Mouse (Mus musculus): Measurements from ENCODE around the gene Cebpz. TPM values are rescaled to one million over a fixed set of nuclear protein-coding genes. Genes with fewer than 3 reads are reported as not detected.

The Cebpz gene
- polyA plus RNA-seq (2016; fragmentation: Nextera tagmentation; extraction: Ambion mirVana), result 37.5 and 40.4 TPM in 2 replicates

DNA sequence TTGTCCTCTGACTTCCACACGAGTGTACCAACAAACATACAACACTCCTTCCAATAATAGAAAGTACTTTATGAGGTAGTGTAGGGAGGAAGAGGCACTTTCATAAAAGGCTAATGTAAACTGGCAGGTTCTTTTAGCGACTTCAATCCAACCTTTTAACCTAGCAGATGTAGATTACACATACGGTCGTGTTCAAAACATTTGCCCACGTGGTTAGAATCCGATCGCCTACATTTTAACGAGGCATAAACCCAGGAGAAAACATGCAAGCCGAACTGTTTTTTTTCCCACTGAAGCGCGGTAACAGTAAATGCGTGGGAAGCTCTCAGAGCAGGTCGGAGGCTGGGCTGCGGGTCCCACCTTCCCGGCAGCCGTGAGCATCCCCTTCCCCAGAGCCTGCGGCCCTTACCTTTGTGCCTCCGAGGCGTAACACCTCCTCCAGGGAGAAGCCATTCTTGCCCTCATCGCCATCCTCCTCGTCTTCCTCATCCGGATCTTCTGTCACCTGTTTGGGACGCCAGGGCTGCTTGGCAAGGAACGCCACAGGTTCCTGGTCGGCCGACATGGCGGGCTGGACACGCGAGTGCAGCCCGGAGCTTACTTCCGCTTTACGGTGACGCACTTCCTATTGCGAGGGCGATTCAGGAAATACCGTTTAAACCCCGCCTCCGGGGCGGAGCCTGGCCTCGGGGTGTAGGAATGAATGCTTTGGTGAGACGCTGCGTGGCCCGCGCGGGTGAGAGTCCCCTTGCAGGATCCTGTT lies at the start of gene Cebpz, which contains the start of gene Ndufaf7:
Gene Cebpz (minus strand): TSS at position 601 of the 763 bp plus-strand sequence.
Gene Ndufaf7 (plus strand): TSS at position 671 of the 763 bp plus-strand sequence.
- peak within 1 kb of the TSS; percentile 91 for H3K4me3 ChIP-seq
- no peaks in the 10 kb centered on the region for H3K9me3 ChIP-seq (replicated peaks)
- H3K36me3 ChIP-seq, result peaks cover 47% of the 10 kb centered on the region
- peak within 1 kb of the TSS; percentile 32; the same call in 1 of the 2 replicates for H3K27ac ChIP-seq (ENCODE audit: poor library complexity, severe bottlenecking)
- ATAC-seq (ENCODE audit: insufficient number of reproducible peaks, low FRiP score), result peak; percentile 97
- no peaks in the 10 kb centered on the region for H3K27me3 ChIP-seq (replicated peaks)
- under 1% methylated on average over 45 of the region's 45 CpGs for WGBS
- peak within 1 kb of the TSS; percentile 90 for H3K4me2 ChIP-seq
- peak within 1 kb of the TSS; percentile 83 for H3K9ac ChIP-seq
- H3K4me1 ChIP-seq (replicated peaks), result peaks cover 20% of the 10 kb centered on the region

- H3K36me3 ChIP-seq, result peaks cover 31% of the 10 kb centered on the region
- no peak for ATAC-seq (ENCODE audit: insufficient number of reproducible peaks, low FRiP score)
- no peak overlapping the region for H3K4me3 ChIP-seq
Observed at GRCm38 (mm10) chr17:78983736-78984135, 46.9 kb upstream of the Cebpz start.

GRCm38 (mm10) chr17:78983166-78983565 lies 46.3 kb upstream of the Cebpz start:
- no peak overlapping the region for H3K4me2 ChIP-seq
- 90% methylated on average over 8 of the region's 8 CpGs for WGBS
- H3K9ac ChIP-seq, result no peak overlapping the region
- no peak overlapping the region for H3K27ac ChIP-seq (ENCODE audit: poor library complexity, severe bottlenecking)
- no peak overlapping the region for H3K4me3 ChIP-seq
- no peaks in the 10 kb centered on the region for H3K9me3 ChIP-seq (replicated peaks)
- no peaks in the 10 kb centered on the region for H3K27me3 ChIP-seq (replicated peaks)
- no peak for ATAC-seq (ENCODE audit: insufficient number of reproducible peaks, low FRiP score)
- H3K36me3 ChIP-seq, result peaks cover 35% of the 10 kb centered on the region
- peaks cover 16% of the 10 kb centered on the region for H3K4me1 ChIP-seq (replicated peaks)

More at GRCm38 (mm10) chr17:78983736-78984135, 46.9 kb upstream of the Cebpz start:
- no peaks in the 10 kb centered on the region for H3K27me3 ChIP-seq (replicated peaks)
- H3K27ac ChIP-seq (ENCODE audit: poor library complexity, severe bottlenecking), result no peak overlapping the region
- H3K4me2 ChIP-seq, result no peak overlapping the region
- H3K9ac ChIP-seq, result no peak overlapping the region
- H3K4me1 ChIP-seq (replicated peaks), result peaks cover 16% of the 10 kb centered on the region
- WGBS, result 87% methylated on average over 3 of the region's 3 CpGs
- no peaks in the 10 kb centered on the region for H3K9me3 ChIP-seq (replicated peaks)

DNA sequence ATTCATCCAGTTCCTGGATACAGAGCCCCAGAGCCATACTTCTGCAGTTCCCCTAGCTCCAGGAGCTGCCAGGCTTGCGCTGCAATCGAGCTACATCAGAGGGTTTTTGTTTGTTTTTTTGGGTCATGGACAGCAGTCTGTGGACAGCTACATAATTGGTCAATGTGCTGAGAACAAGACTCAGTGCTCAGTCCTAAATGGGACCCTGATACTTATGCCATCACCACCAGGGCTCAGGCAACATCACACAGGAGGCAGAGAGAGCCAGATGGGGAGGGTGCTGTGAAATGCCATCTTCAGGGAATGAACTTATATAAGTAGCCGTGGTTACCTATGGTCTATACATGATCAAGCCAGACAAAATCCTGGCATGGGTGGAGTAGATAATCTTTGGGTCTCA lies 31.6 kb upstream of the Cebpz start:
- Histone ChIP-seq H3K4me2 (no peak overlapping the region), H3K4me3 (no peak overlapping the region), H3K27ac (ENCODE audit: poor library complexity, severe bottlenecking) (no peak overlapping the region), H3K9me3 (replicated peaks) (no peaks in the 10 kb centered on the region), H3K36me3 (peaks cover 55% of the 10 kb centered on the region), H3K9ac (no peak overlapping the region), H3K27me3 (replicated peaks) (no peaks in the 10 kb centered on the region), H3K4me1 (replicated peaks) (no peaks in the 10 kb centered on the region)
- 89% methylated on average over 3 of the region's 3 CpGs for WGBS
- ATAC-seq (ENCODE audit: insufficient number of reproducible peaks, low FRiP score), result no peak

DNA sequence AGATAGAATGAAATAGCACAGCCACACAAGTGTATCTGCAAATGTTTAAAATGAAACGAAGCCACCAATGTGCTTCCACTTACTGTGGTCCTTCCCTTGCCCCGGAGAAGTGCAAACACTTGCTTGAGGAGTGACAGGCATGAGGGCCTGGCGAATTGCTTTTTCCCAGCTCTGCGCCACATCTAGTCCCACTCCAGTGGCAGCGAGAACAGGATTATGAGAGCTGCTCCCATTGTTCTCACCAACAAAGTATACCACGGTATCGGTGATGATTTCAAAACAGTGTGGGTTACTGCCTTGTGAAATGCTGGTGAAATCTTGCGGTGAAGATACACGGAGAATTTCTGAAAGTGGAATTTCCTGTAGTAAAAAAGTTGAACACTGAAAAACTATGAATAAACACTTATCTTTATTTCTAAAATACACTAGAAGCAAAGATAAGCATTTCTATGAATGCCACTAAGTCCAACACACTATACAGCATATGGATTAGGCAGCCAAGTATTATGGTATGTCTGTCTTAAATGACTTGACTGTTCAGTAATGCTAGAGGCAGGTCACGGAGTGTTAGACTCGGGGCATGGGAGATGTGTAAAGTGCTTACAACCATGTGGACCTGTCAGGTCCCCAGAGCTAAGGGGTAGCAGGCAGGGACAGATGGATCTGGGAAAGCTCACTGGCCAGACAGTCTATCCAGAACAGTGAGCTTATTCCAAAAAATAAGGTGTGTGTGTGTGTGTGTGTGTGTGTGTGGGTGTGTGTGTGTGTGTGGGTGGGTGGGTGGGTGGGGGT lies 29.4 kb upstream of the Cebpz start:
- Histone ChIP-seq H3K36me3 (peaks cover 61% of the 10 kb centered on the region), H3K4me1 (replicated peaks) (no peaks in the 10 kb centered on the region), H3K27ac (ENCODE audit: poor library complexity, severe bottlenecking) (no peak overlapping the region), H3K27me3 (replicated peaks) (no peaks in the 10 kb centered on the region), H3K9ac (no peak overlapping the region), H3K4me2 (no peak overlapping the region), H3K4me3 (no peak overlapping the region), H3K9me3 (replicated peaks) (no peaks in the 10 kb centered on the region)
- no peak for ATAC-seq (ENCODE audit: insufficient number of reproducible peaks, low FRiP score)
- WGBS, result 89% methylated on average over 11 of the region's 11 CpGs

GRCm38 (mm10) chr17:78964387-78964786 lies 27.5 kb upstream of the Cebpz start:
- Histone ChIP-seq H3K9ac (no peak overlapping the region), H3K36me3 (peaks cover 67% of the 10 kb centered on the region), H3K27me3 (replicated peaks) (no peaks in the 10 kb centered on the region), H3K4me2 (no peak overlapping the region), H3K4me3 (no peak overlapping the region), H3K4me1 (replicated peaks) (no peaks in the 10 kb centered on the region), H3K27ac (ENCODE audit: poor library complexity, severe bottlenecking) (no peak overlapping the region), H3K9me3 (replicated peaks) (no peaks in the 10 kb centered on the region)
- WGBS, result 84% methylated on average over 1 of the region's 1 CpGs
- no peak for ATAC-seq (ENCODE audit: insufficient number of reproducible peaks, low FRiP score)

GRCm38 (mm10) chr17:78959473-78959872 lies 22.6 kb upstream of the Cebpz start:
- no peak overlapping the region for H3K4me2 ChIP-seq
- H3K4me3 ChIP-seq, result no peak overlapping the region
- peaks cover 69% of the 10 kb centered on the region for H3K36me3 ChIP-seq
- H3K4me1 ChIP-seq (replicated peaks), result no peaks in the 10 kb centered on the region
- no peak overlapping the region for H3K9ac ChIP-seq
- no peaks in the 10 kb centered on the region for H3K9me3 ChIP-seq (replicated peaks)
- WGBS, result 74% methylated on average over 6 of the region's 6 CpGs
- ATAC-seq (ENCODE audit: insufficient number of reproducible peaks, low FRiP score), result no peak
- H3K27me3 ChIP-seq (replicated peaks), result no peaks in the 10 kb centered on the region
- H3K27ac ChIP-seq (ENCODE audit: poor library complexity, severe bottlenecking), result no peak overlapping the region

DNA sequence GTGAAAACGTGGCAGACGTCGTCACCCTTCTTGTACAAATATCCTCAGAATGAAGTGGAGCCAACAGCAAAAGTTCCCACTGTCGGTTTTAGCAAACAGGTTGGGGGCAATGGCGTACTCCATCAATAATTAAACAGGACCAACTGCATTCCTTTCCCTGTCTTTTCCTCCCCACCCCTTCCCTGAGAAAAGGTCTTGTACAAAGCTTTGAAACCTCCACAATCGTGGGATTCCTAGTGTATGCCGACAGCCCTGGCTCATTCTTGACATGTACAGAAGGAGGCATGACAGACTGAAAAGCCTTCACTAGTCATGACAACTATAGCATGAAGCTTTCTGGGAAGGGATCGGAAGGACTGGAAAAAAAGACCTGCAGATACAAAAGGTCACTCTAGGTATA lies 16.4 kb upstream of the Cebpz start:
- H3K9me3 ChIP-seq (replicated peaks), result no peaks in the 10 kb centered on the region
- no peaks in the 10 kb centered on the region for H3K4me1 ChIP-seq (replicated peaks)
- H3K9ac ChIP-seq, result no peak overlapping the region
- peaks cover 78% of the 10 kb centered on the region for H3K36me3 ChIP-seq
- no peak overlapping the region for H3K27ac ChIP-seq (ENCODE audit: poor library complexity, severe bottlenecking)
- H3K27me3 ChIP-seq (replicated peaks), result no peaks in the 10 kb centered on the region
- ATAC-seq (ENCODE audit: insufficient number of reproducible peaks, low FRiP score), result no peak
- no peak overlapping the region for H3K4me3 ChIP-seq
- 89% methylated on average over 8 of the region's 8 CpGs for WGBS
- no peak overlapping the region for H3K4me2 ChIP-seq

DNA sequence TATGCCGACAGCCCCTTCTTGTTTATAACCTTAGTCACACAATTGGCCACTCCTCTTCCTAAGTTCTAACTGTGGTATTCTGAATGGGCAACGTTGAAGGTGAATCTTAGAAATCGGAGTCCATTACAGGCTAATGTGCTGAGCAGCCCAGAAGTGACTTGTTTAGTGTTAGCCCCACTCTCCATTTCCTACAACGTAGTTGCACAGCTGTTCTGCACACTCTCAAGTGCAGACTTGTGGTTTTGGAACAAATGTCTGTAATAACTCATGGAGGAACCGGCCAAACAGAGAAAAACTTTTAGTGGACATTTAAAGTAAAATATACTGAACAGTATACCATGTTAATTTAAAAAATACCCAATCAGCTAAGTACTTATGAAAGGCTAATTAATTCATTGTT lies 15.2 kb upstream of the Cebpz start:
- Histone ChIP-seq H3K4me1 (replicated peaks) (no peaks in the 10 kb centered on the region), H3K4me2 (no peak overlapping the region), H3K27ac (ENCODE audit: poor library complexity, severe bottlenecking) (no peak overlapping the region), H3K9me3 (replicated peaks) (no peaks in the 10 kb centered on the region), H3K4me3 (no peak overlapping the region), H3K9ac (no peak overlapping the region), H3K27me3 (replicated peaks) (no peaks in the 10 kb centered on the region), H3K36me3 (peaks cover 82% of the 10 kb centered on the region)
- ATAC-seq (ENCODE audit: insufficient number of reproducible peaks, low FRiP score), result no peak
- 88% methylated on average over 5 of the region's 5 CpGs for WGBS

GRCm38 (mm10) chr17:78951225-78951624 lies 14.4 kb upstream of the Cebpz start:
- Histone ChIP-seq H3K9me3 (replicated peaks) (no peaks in the 10 kb centered on the region), H3K9ac (no peak overlapping the region), H3K36me3 (peaks cover 84% of the 10 kb centered on the region), H3K4me1 (replicated peaks) (no peaks in the 10 kb centered on the region), H3K4me3 (no peak overlapping the region), H3K27me3 (replicated peaks) (no peaks in the 10 kb centered on the region), H3K27ac (ENCODE audit: poor library complexity, severe bottlenecking) (no peak overlapping the region), H3K4me2 (no peak overlapping the region)
- WGBS, result 87% methylated on average over 5 of the region's 5 CpGs
- ATAC-seq (ENCODE audit: insufficient number of reproducible peaks, low FRiP score), result no peak

GRCm38 (mm10) chr17:78942579-78942978 lies 5.7 kb upstream of the Cebpz start:
- no peaks in the 10 kb centered on the region for H3K9me3 ChIP-seq (replicated peaks)
- no peak overlapping the region for H3K27ac ChIP-seq (ENCODE audit: poor library complexity, severe bottlenecking)
- peaks cover 55% of the 10 kb centered on the region for H3K36me3 ChIP-seq
- H3K4me3 ChIP-seq, result no peak overlapping the region
- H3K9ac ChIP-seq, result no peak overlapping the region
- H3K27me3 ChIP-seq (replicated peaks), result no peaks in the 10 kb centered on the region
- no peak overlapping the region for H3K4me2 ChIP-seq
- whole genome bisulfite sequencing, result 64% methylated on average over 11 of the region's 11 CpGs
- peaks cover 3% of the 10 kb centered on the region for H3K4me1 ChIP-seq (replicated peaks)
- ATAC-seq (ENCODE audit: insufficient number of reproducible peaks, low FRiP score), result no peak
